Mouse (Mus musculus): Measurements from ENCODE around the gene Smurf2. TPM values are rescaled to one million over a fixed set of nuclear protein-coding genes. Genes with fewer than 3 reads are reported as not detected.

Smurf2 gene
- total RNA-seq, 2 experiments from 2014 or later: 30.4 to 33.4 TPM

DNA sequence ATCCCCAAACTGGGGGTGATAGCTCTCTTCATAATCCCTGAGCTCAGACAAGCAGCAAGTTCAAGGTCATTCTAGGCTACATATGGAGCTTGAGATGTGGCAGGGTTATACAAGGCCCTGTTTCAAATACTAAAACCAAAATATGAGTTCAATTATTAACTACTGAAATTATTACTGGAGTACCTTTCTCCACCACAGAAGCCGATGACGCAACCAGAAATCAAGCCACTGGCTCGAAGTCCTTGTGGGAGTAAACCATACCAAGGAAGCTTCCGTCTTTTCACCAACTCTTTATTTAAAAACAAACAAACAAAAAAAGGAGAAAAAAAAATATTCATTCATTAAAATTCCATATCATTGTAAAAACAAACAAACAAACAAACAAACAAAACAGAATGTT lies 143.6 kb downstream of the Smurf2 start:
- DNase-seq: no peak

DNA sequence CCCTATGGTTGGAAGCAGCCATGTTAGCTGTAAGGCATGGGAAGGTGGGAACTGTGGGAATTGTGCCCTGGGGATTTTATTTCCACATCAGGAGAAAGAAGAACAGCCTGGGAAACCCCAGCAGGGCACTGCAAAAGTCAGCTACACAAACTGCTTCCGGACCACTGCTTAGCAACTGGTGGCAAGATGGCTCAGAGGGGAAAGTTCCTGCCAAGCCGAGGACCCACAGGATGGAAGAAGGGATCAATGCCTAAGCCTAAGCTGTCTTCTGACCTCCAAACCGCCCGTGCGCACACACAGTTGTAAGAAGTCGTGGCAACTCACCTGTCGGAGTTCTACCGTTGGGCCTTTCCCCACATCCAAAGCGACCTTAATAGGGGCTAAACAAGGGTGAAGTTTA lies 147.5 kb downstream of the Smurf2 start:
- no peak for DNase-seq

DNA sequence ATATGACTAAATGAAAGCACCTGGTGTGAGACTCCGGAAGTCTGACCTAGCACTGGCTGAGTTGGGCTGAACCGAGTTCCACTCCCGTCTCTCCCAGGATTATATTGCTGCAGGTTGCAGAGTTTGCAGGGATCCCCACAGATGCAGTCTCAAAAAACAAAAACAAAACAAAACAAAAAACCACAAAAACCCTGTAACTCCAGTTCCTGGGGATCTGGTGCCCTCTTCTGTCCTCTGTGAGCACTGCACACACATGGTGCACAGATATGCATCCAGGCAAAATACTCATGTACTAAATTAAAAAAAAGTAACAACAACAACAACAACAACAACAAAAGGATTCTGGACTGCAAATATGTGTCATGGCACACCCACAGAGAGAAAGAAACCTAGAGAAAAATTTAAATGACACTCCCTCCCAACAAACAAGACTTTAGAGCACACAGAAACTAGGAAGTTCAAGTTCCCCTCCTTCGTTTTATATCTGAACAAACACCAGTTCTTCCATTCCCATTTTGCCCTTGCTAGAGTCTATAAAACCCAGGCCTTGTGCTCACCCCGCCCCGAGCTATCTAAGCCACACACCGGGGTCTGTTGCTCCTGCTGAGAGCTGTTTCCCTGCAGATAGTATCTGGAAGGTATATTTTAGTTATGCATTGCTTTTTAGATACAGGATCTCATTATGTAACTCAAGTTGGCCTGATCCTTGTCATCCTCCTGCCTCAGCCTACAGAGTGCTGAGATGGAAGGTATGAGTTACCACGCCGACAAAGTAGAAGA lies 150.1 kb downstream of the Smurf2 start:
- no peak for DNase-seq

Small RNA genes lying within 50 kb of the gene (microRNA-seq; reads per million reads assigned to microRNA genes)
- gene Gm25994: 0 reads per million in 2 experiments
- gene Gm27322: 0.21 to 0.60 reads per million in 2 experiments
- 9.5 to 17.9 reads per million in 2 experiments for gene Mir3064

Other genes starting within 250 kb of the Smurf2 start
- gene Pecam1, start 170.1 kb downstream of the Smurf2 start, total RNA-seq (2021): 10 to 100 TPM; 15.5 to 18.0 TPM
- gene Milr1, start 169.5 kb downstream of the Smurf2 start, total RNA-seq (2021): not detected
- 1 to 10 TPM; 4.8 to 5.1 TPM for gene Polg2, start 141.2 kb downstream of the Smurf2 start, total RNA-seq (2021)
- 100 to 1,000 TPM; 814 to 831 TPM for gene Ddx5, start 131.5 kb downstream of the Smurf2 start, total RNA-seq (2021)
- gene Cep95, start 131.5 kb downstream of the Smurf2 start, total RNA-seq (2021): 10 to 100 TPM; 10.4 to 14.9 TPM
- gene Kpna2, start 78.8 kb upstream of the Smurf2 start, total RNA-seq (2021): 10 to 100 TPM; 21.5 to 25.2 TPM
- 1 to 10 TPM; 2.6 to 3.4 TPM for gene 1810010H24Rik, start 105.0 kb upstream of the Smurf2 start, total RNA-seq (2021)
- gene Bptf, start 211.4 kb upstream of the Smurf2 start, total RNA-seq (2021): 10 to 100 TPM; 64.1 to 74.8 TPM

All from layer of hippocampus, postnatal 36 days (tissue).